Mouse (Mus musculus) ES-E14 (cell line): ENCODE results near the gene Abcc1.

Source experiments
- CHD2 ChIP-seq: IDR thresholded peaks from 2 replicates; pipeline ENCODE4 v1.6.1; 2014; ENCODE audit warnings: mild to moderate bottlenecking, low read depth, low read length, inconsistent platforms
- HCFC1 ChIP-seq: IDR thresholded peaks from 2 replicates; pipeline ENCODE4 v1.6.1; 2012; ENCODE audit warnings: low read length, inconsistent platforms, borderline replicate concordance; ENCODE audit not compliant: insufficient read depth
- MAFK ChIP-seq: IDR thresholded peaks from 2 replicates; pipeline ENCODE4 v1.6.1; 2014; ENCODE audit warnings: mild to moderate bottlenecking, low read depth, low read length, inconsistent platforms; ENCODE audit not compliant: insufficient read depth
- ZNF384 ChIP-seq: IDR thresholded peaks from 2 replicates; pipeline ENCODE4 v1.6.1; 2012; ENCODE audit warnings: low read depth, low read length, inconsistent platforms

DNA sequence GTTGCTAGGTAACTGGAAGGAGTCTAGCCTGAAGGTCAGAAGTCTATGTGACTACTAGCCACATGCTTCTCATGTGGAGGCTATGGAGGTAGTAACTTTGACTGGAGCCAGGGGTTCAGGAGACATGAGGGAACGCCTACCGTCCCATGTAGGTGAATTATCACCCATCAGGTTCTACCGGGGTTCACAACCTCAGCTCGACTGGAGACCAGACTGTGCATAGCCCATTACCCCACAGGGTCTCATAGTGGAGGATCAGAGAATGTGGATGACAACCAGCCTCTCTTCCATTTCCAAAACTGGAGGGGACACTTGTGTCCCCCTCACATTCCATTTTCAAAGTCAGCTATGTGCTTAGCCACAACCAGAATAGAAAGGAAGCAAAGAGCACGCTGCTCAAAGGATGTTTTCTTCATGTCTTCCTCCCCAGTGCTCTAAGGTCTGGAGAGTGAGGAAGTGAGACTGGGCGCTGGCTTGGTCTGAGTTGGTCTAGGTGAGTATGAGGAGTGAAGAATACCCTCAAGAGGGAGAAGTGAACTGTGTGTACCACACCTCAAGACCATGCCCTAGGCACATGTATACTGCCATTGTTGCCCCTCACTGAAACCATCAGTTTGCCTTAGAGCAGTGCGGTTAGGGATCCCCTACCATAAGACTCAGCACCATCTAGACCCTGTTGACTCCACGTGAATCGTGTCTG, 115.5 kb downstream of the Abcc1 start:
- TF ChIP-seq MAFK, result no peak
- TF ChIP-seq CHD2, result no peak
- no peak for TF ChIP-seq ZNF384
- TF ChIP-seq HCFC1, result no peak
